Mouse (Mus musculus): ENCODE measurements around the gene Slc8a1.

Slc8a1 gene

DNA sequence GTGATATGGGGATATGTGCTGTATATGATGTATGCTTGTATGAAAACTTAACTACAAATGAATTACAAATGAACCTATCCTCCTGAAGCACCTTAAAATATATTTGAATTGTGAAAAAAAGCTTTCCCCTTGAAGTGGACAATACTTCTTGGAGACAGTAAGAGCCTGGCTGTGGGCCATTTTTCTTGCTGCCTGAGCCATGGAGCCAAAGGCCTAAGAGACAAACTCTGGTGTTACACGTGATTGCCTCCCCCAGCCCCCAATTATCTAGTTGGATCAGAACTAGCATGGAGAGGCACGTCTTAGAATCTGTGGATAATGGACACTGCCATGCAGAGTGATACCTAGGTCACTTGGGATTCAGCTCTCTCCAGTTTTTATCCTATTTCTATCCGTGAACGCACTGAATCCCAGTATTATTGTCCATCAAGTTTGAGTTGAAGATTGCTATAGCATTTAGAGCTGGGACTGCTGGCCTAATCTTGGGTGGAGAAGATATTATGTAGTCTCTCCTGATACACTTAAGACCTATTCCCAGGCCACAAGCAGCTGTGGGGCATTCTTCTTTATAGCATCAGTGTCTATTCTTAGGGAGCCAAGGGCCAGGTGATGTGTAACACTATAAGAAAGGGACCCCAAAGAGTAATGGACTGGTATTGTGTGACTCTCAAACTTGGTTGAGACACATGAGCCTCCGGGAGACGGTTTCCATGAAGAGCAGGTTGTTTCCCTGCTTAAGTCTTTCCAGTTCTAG lies 321.6 kb downstream of the Slc8a1 start:
- DNase-seq (ENCODE audit: low spot score), result no peak

- no peak for DNase-seq (ENCODE audit: low spot score)
These were observed 325.4 kb downstream of the Slc8a1 start for GRCm38 (mm10) chr17:81412736-81413135.

- no peak for DNase-seq (ENCODE audit: low spot score)
These were observed 334.0 kb downstream of the Slc8a1 start for GRCm38 (mm10) chr17:81404225-81404624.

GRCm38 (mm10) chr17:81403121-81403520 lies 335.1 kb downstream of the Slc8a1 start:
- DNase-seq (ENCODE audit: low spot score), result no peak

DNA sequence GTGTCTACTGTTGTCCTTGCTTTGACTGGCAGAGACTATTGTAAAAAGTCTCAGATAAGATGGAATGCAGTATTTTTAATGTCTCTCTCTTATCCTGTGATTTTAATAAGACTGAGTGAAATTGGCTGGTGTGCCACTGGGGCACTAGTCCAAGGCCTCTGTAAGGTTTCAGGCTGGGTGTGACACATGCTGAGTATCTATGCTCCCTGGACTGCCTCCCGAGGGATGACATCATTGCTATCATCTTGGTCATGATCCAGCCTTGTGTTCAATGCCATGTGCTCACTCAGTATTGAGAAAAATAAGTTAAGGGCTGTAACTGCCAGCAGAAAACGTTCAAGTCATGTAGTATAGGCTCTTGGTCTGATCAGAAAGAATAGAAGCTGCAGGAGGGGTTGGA lies 335.5 kb downstream of the Slc8a1 start:
- DNase-seq (ENCODE audit: low spot score), result no peak

DNA sequence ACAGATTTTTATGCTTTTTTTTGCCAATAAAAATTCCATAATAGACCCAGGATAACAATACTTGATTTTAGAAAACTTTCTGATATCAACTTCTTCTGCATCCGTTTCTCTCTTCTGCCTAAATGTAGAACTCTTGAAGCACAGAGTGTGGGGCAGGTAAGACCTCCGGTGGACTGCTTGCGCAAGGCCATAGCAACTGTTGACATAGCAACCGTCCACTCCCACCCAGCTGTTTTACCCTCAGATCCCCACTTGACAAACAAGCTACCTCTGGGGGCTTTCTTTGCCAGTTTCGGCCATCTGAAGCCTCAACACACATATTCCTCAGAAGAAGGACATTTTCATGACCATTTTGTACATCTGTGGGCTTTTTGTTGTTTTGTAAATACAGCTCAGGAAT lies 337.8 kb downstream of the Slc8a1 start:
- DNase-seq (ENCODE audit: low spot score), result no peak

- no peak for DNase-seq (ENCODE audit: low spot score)
These were observed 340.7 kb downstream of the Slc8a1 start for GRCm38 (mm10) chr17:81397434-81397833.

DNA sequence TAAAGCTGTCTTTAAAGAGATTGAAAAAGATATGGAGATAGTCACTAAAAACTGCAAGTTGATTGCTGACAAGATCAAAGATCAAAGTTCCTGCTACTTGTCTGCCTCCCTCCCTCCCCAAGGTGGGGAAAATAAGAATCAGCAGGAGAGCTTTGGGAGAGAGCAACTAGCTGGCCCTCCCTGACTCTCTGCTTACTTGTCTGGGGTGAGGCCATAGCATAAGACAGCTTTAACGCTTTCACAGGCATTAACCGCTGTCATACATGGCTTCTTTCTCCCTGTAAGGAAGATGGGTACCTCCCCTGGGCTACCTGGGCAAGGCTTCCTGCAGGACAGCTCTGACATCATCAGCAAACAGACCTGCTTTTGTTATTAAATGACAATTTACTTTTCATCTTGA lies 344.1 kb downstream of the Slc8a1 start:
- DNase-seq (ENCODE audit: low spot score), result no peak

DNA sequence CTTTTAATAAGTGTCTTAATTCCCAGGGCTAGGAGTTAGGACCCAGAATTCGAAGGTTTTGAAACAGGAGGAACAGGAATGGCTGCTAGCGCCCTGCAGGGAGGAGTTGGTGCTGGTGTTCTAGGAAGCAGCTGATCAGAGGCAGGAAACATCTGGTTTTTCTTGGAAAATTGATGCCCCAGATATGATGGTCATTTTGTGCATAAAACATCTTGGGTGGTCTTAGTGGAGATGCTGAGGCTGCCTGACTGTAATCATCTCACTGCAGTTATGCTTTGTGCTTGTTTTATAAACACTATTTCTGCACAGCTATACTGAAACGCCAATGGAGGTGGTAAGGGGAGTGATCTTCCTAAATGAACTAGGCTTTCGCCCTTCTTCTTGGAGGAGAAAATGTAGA lies 345.1 kb downstream of the Slc8a1 start:
- no peak for DNase-seq (ENCODE audit: low spot score)

DNA sequence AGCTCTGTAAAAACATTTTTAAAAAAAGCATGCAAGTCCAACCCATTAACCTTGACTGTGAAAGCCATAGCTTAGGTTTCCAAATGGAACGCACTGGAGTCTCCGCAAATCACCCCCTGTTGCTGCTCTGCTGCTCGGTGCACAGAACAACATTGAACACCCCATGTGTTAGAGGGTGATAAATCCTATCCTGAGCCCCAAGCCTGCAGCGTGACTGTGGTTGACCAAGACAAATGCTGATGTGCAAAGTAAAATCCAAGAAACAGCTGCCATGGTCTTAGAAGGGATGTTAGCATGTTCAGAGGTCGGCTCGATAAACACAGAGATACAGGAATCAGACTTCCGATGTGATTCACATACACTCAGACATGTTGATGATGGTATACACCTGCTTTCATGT lies 346.7 kb downstream of the Slc8a1 start:
- no peak for DNase-seq (ENCODE audit: low spot score)

- DNase-seq (ENCODE audit: low spot score), result no peak
These were observed 347.4 kb downstream of the Slc8a1 start for GRCm38 (mm10) chr17:81390790-81391189.

- DNase-seq (ENCODE audit: low spot score), result no peak
These were observed 352.1 kb downstream of the Slc8a1 start for GRCm38 (mm10) chr17:81386118-81386517.

DNA sequence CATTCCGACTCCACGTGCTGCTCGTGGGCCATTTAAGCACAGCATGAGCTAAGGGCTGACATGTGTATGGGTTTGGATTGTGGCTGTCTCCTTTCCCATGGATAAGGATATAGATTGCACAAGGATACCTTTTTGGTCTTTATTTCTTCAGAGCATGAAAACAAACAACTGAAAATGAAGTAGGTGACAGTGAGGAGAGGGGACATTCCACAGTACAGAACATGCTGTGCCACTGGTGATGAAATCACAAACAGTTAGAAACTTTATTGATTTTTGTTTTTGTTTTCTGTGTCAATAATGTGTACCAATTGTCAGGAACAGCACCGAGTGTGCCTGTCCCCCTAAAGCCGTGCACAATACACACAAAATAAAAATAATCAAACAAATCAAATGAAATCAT lies 352.7 kb downstream of the Slc8a1 start:
- DNase-seq (ENCODE audit: low spot score), result no peak

- no peak for DNase-seq (ENCODE audit: low spot score)
These were observed 354.7 kb downstream of the Slc8a1 start for GRCm38 (mm10) chr17:81383461-81383860.

DNA sequence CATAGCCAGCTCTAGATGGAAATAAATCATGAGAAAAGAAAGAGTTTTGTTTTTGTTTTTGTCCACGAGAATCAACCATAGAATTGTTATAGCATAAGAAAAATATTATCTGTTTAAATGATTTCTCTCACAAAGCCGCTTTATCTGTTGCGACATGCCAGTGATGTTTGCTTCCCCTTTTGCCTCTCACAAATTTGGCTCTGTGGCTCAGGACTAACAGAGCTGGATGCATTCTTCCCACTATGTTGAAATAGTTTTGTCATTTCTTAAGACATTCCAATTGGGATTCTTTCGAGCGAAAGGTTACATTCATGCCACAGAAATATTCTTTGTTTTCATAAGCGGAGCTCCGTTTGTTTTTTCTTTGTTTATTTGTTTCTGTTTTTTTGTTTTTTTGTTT lies 359.7 kb downstream of the Slc8a1 start:
- no peak for DNase-seq (ENCODE audit: low spot score)

- no peak for DNase-seq (ENCODE audit: low spot score)
These were observed 360.3 kb downstream of the Slc8a1 start for GRCm38 (mm10) chr17:81377757-81378299.

DNA sequence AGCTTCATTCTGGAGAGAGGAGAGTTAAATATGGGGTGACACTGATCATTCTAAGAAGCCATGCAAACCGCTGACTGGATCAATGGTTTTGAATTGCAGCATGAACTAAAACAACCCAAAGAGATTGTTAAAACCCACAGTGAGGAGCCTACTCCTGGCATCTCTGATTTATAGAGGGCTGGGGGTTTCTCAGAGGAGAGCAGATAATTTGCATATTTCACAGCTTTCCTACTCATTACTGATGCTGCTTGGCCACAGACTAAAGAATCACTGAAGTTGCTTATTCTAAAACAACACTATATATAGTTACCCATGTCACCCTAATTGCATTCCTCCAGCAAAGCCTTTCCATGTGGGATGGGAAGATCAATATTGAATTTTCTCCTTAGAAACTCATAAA lies 361.0 kb downstream of the Slc8a1 start:
- DNase-seq (ENCODE audit: low spot score), result no peak

GRCm38 (mm10) chr17:81375901-81376300 lies 362.3 kb downstream of the Slc8a1 start:
- DNase-seq (ENCODE audit: low spot score), result no peak

- no peak for DNase-seq (ENCODE audit: low spot score)
These were observed 369.1 kb downstream of the Slc8a1 start for GRCm38 (mm10) chr17:81369036-81369435.

GRCm38 (mm10) chr17:81368503-81368902 lies 369.7 kb downstream of the Slc8a1 start:
- DNase-seq (ENCODE audit: low spot score), result no peak

GRCm38 (mm10) chr17:81363368-81363767 lies 374.8 kb downstream of the Slc8a1 start:
- no peak for DNase-seq (ENCODE audit: low spot score)

GRCm38 (mm10) chr17:81360571-81360970 lies 377.6 kb downstream of the Slc8a1 start:
- DNase-seq (ENCODE audit: low spot score), result no peak

DNA sequence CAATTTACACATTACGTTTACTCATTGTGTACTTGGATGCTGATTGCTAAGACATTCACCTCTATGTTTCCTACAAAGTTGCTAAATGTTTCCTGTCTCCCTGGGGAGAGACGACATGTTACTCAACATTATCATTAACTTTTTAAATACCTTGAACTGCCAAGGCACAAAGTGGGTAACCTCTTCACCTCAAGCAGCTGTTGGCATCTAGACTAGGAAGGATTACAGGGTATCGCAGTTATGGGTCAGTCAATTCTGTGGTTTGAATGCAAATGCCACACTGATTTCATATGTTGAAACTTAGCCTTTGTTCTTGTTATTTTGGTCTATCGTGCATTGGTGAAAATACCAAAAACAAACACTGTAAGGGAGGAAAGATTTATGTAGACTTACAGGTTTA lies 378.1 kb downstream of the Slc8a1 start:
- no peak for DNase-seq (ENCODE audit: low spot score)

Data from T-cell, adult 2 months (primary cell).